Mouse (Mus musculus) urinary bladder, adult 2 months (tissue): ENCODE data around the gene Plgrkt. TPM values are rescaled to one million over a fixed set of nuclear protein-coding genes. Genes with fewer than 3 reads are reported as not detected.

Experiments used
- polyA plus RNA-seq: library from polyadenylated mRNA; depleted of rRNA; stranded (reverse); fragments of >200 nt; gene quantifications from 2 replicates; pipeline ENCODE4 v1.2.3, GENCODE M21; 2012; rRNA removed

Plgrkt gene
- polyA plus RNA-seq, 1 experiment = 108 TPM

Other genes starting within 250 kb of the Plgrkt start
- gene Jak2, start 115.6 kb downstream of the Plgrkt start, polyA plus RNA-seq = 35.5 and 35.8 TPM in 2 replicates
- 8.4 and 10.0 TPM in 2 replicates for gene Insl6, start 42.0 kb downstream of the Plgrkt start, polyA plus RNA-seq
- gene Rln1, start 32.7 kb downstream of the Plgrkt start, polyA plus RNA-seq = 0.24 and 0.65 TPM in 2 replicates
- 4.3 and 6.8 TPM in 2 replicates for gene Cd274, start 65 bp upstream of the Plgrkt start, polyA plus RNA-seq
- 0.12 and 0.21 TPM in 2 replicates for gene Pdcd1lg2, start 43.5 kb upstream of the Plgrkt start, polyA plus RNA-seq
- gene Ric1, start 154.9 kb upstream of the Plgrkt start, polyA plus RNA-seq = 11.7 and 14.2 TPM in 2 replicates